Mouse (Mus musculus) lung, embryonic 15.5 days (tissue): ENCODE results near the gene Dcakd. TPM values are rescaled to one million over a fixed set of nuclear protein-coding genes. Genes with fewer than 3 reads are reported as not detected.

ENCODE experiments used
- ATAC-seq: fragments of 200-750 bp; cut with Nextera tagmentation; 2 replicates; pipeline ENCODE4 v1.8.0; 2017; ENCODE audit warnings: moderate number of reproducible peaks, borderline replicate concordance; ENCODE audit not compliant: low FRiP score, low TSS enrichment; ENCODE audit errors: extremely low read depth
- H3K27ac ChIP-seq: fragments of 300-500 bp; sonication (generic); 2 replicates; pipeline ENCODE4 v1.5.1; 2015; ENCODE audit warnings: moderate library complexity, mild to moderate bottlenecking, inconsistent platforms
- H3K27me3 ChIP-seq: fragments of 300-500 bp; sonication (generic); 2 replicates; pipeline ENCODE4 v1.6.1; 2015; ENCODE audit warnings: inconsistent platforms
- H3K36me3 ChIP-seq: fragments of 300-500 bp; sonication (generic); 2 replicates; pipeline ENCODE4 v1.6.1; 2015; ENCODE audit warnings: inconsistent platforms
- H3K4me1 ChIP-seq: fragments of 300-500 bp; sonication (generic); 2 replicates; pipeline ENCODE4 v1.6.1; 2015; ENCODE audit warnings: inconsistent platforms
- H3K4me2 ChIP-seq: fragments of 300-500 bp; sonication (generic); 2 replicates; pipeline ENCODE4 v1.6.1; 2015; ENCODE audit warnings: inconsistent platforms, mild to moderate bottlenecking, moderate library complexity
- H3K4me3 ChIP-seq: fragments of 300-500 bp; sonication (generic); 2 replicates; pipeline ENCODE4 v1.5.1; 2015; ENCODE audit warnings: mild to moderate bottlenecking, inconsistent platforms
- H3K9ac ChIP-seq: fragments of 300-500 bp; sonication (generic); 2 replicates; pipeline ENCODE4 v1.6.1; 2015; ENCODE audit warnings: inconsistent platforms
- H3K9me3 ChIP-seq: fragments of 300-500 bp; sonication (generic); 2 replicates; pipeline ENCODE4 v1.6.1; 2016; ENCODE audit warnings: inconsistent platforms
- WGBS: fragments of 180-500 bp; shearing (Covaris S2); methylation state at CpG from one replicate; pipeline ENCODE4 v1.1.7; 2015; 5-methylcytosine and 5-hydroxymethylcytosine counted together
- polyA plus RNA-seq: library from polyadenylated mRNA; unstranded; fragments of >200 nt; fragmentation: Nextera tagmentation; extraction: Ambion mirVana; gene quantifications from 2 replicates; pipeline ENCODE4 v1.2.1, GENCODE M21; 2015

Gene Dcakd
- 147 and 150 TPM in 2 replicates for polyA plus RNA-seq

- Histone ChIP-seq H3K9me3 (no peaks in the 10 kb centered on the region), H3K27ac (peak within 1 kb of the TSS; percentile 70), H3K4me1 (peaks cover 34% of the 10 kb centered on the region), H3K36me3 (peaks cover 6% of the 10 kb centered on the region; the same call in 1 of the 2 replicates), H3K4me2 (peak within 1 kb of the TSS; percentile 65), H3K27me3 (no peaks in the 10 kb centered on the region), H3K4me3 (peak within 1 kb of the TSS; percentile 94), H3K9ac (peak within 1 kb of the TSS; percentile 77)
- WGBS = under 1% methylated on average over 36 of the region's 36 CpGs
- ATAC-seq = peak; percentile 99
Measured at GRCm38 (mm10) chr11:103028176-103028891, at the start of gene Dcakd, which contains the start of gene Nmt1. Gene Dcakd (minus strand): TSS chr11:103028333. Gene Nmt1 (plus strand): TSS chr11:103028190.

GRCm38 (mm10) chr11:103076581-103076980 is 48.4 kb upstream of the Dcakd start:
- peaks cover 26% of the 10 kb centered on the region for H3K27me3 ChIP-seq
- no peak overlapping the region for H3K27ac ChIP-seq
- ATAC-seq = no peak
- H3K9me3 ChIP-seq = no peaks in the 10 kb centered on the region
- 79% methylated on average over 8 of the region's 8 CpGs for WGBS
- H3K4me2 ChIP-seq = no peak overlapping the region
- no peaks in the 10 kb centered on the region for H3K36me3 ChIP-seq
- H3K4me3 ChIP-seq = no peak overlapping the region
- no peak overlapping the region for H3K9ac ChIP-seq
- H3K4me1 ChIP-seq = peaks cover 23% of the 10 kb centered on the region

- no peak overlapping the region for H3K27ac ChIP-seq
- peaks cover 20% of the 10 kb centered on the region for H3K27me3 ChIP-seq
- no peak overlapping the region for H3K4me3 ChIP-seq
- no peak for ATAC-seq
- H3K4me2 ChIP-seq = no peak overlapping the region
- WGBS = 84% methylated on average over 7 of the region's 7 CpGs
- H3K9ac ChIP-seq = no peak overlapping the region
- peaks cover 23% of the 10 kb centered on the region for H3K4me1 ChIP-seq
- no peaks in the 10 kb centered on the region for H3K36me3 ChIP-seq
- no peaks in the 10 kb centered on the region for H3K9me3 ChIP-seq
Measured at GRCm38 (mm10) chr11:103076010-103076409, 47.9 kb upstream of the Dcakd start.

- 0 out of 2 replicates have a peak overlapping the region, but pooled peaks have one; percentile 19 for H3K27ac ChIP-seq
- H3K4me1 ChIP-seq = peaks cover 12% of the 10 kb centered on the region
- ATAC-seq = no peak
- no peak overlapping the region for H3K4me3 ChIP-seq
- no peak overlapping the region for H3K9ac ChIP-seq
- H3K27me3 ChIP-seq = peaks cover 9% of the 10 kb centered on the region
- H3K4me2 ChIP-seq = peak overlapping the region; percentile 26; the same call in 1 of the 2 replicates
- 13% methylated on average over 10 of the region's 10 CpGs for WGBS
- H3K9me3 ChIP-seq = no peaks in the 10 kb centered on the region
- no peaks in the 10 kb centered on the region for H3K36me3 ChIP-seq
Measured at GRCm38 (mm10) chr11:103074796-103075323, 46.7 kb upstream of the Dcakd start.

GRCm38 (mm10) chr11:103074121-103074650 is 46.1 kb upstream of the Dcakd start:
- Histone ChIP-seq H3K4me3 (no peak overlapping the region), H3K27ac (no peak overlapping the region), H3K4me2 (peak overlapping the region; percentile 26; the same call in 1 of the 2 replicates), H3K9me3 (no peaks in the 10 kb centered on the region), H3K4me1 (peaks cover 12% of the 10 kb centered on the region), H3K9ac (no peak overlapping the region), H3K36me3 (peaks cover 2% of the 10 kb centered on the region; the same call in 1 of the 2 replicates), H3K27me3 (peaks cover 2% of the 10 kb centered on the region)
- no peak for ATAC-seq
- WGBS = 53% methylated on average over 10 of the region's 10 CpGs

GRCm38 (mm10) chr11:103073671-103074070 is 45.5 kb upstream of the Dcakd start:
- Histone ChIP-seq H3K4me1 (peaks cover 12% of the 10 kb centered on the region), H3K27me3 (no peaks in the 10 kb centered on the region), H3K27ac (no peak overlapping the region), H3K4me3 (no peak overlapping the region), H3K9me3 (no peaks in the 10 kb centered on the region), H3K36me3 (peaks cover 7% of the 10 kb centered on the region), H3K4me2 (no peak overlapping the region), H3K9ac (no peak overlapping the region)
- WGBS = 82% methylated on average over 7 of the region's 7 CpGs
- ATAC-seq = no peak

- no peak overlapping the region for H3K4me3 ChIP-seq
- H3K4me2 ChIP-seq = no peak overlapping the region
- H3K9ac ChIP-seq = no peak overlapping the region
- H3K27me3 ChIP-seq = no peaks in the 10 kb centered on the region
- H3K4me1 ChIP-seq = peaks cover 28% of the 10 kb centered on the region
- H3K36me3 ChIP-seq = peaks cover 32% of the 10 kb centered on the region
- 92% methylated on average over 10 of the region's 10 CpGs for WGBS
- ATAC-seq = no peak
- no peaks in the 10 kb centered on the region for H3K9me3 ChIP-seq
- H3K27ac ChIP-seq = no peak overlapping the region
Measured at GRCm38 (mm10) chr11:103070322-103070880, 42.3 kb upstream of the Dcakd start.

GRCm38 (mm10) chr11:103069731-103070130 is 41.6 kb upstream of the Dcakd start:
- Histone ChIP-seq H3K36me3 (peaks cover 36% of the 10 kb centered on the region), H3K4me2 (no peak overlapping the region), H3K27ac (no peak overlapping the region), H3K27me3 (no peaks in the 10 kb centered on the region), H3K9me3 (no peaks in the 10 kb centered on the region), H3K4me3 (no peak overlapping the region), H3K4me1 (peaks cover 22% of the 10 kb centered on the region), H3K9ac (no peak overlapping the region)
- WGBS = 88% methylated on average over 2 of the region's 2 CpGs
- no peak for ATAC-seq

- peaks cover 45% of the 10 kb centered on the region for H3K36me3 ChIP-seq
- H3K27ac ChIP-seq = no peak overlapping the region
- no peak for ATAC-seq
- peaks cover 16% of the 10 kb centered on the region for H3K4me1 ChIP-seq
- H3K27me3 ChIP-seq = no peaks in the 10 kb centered on the region
- H3K4me2 ChIP-seq = no peak overlapping the region
- H3K4me3 ChIP-seq = no peak overlapping the region
- WGBS = 90% methylated on average over 11 of the region's 11 CpGs
- H3K9me3 ChIP-seq = no peaks in the 10 kb centered on the region
- H3K9ac ChIP-seq = no peak overlapping the region
Measured at GRCm38 (mm10) chr11:103068884-103069283, 40.8 kb upstream of the Dcakd start.

GRCm38 (mm10) chr11:103068272-103068671 is 40.1 kb upstream of the Dcakd start:
- no peaks in the 10 kb centered on the region for H3K9me3 ChIP-seq
- no peak overlapping the region for H3K4me3 ChIP-seq
- no peak overlapping the region for H3K9ac ChIP-seq
- no peaks in the 10 kb centered on the region for H3K27me3 ChIP-seq
- peaks cover 51% of the 10 kb centered on the region for H3K36me3 ChIP-seq
- H3K27ac ChIP-seq = peak overlapping the region; percentile 62
- H3K4me2 ChIP-seq = no peak overlapping the region
- H3K4me1 ChIP-seq = peaks cover 16% of the 10 kb centered on the region
- WGBS = 95% methylated on average over 4 of the region's 4 CpGs
- ATAC-seq = no peak

- 58% methylated on average over 8 of the region's 8 CpGs for WGBS
- H3K9me3 ChIP-seq = no peaks in the 10 kb centered on the region
- H3K9ac ChIP-seq = no peak overlapping the region
- no peak overlapping the region for H3K4me2 ChIP-seq
- H3K4me1 ChIP-seq = peaks cover 16% of the 10 kb centered on the region
- no peak overlapping the region for H3K4me3 ChIP-seq
- ATAC-seq = peak; percentile 56; the same call in 1 of the 2 replicates
- H3K27ac ChIP-seq = peak overlapping the region; percentile 78
- no peaks in the 10 kb centered on the region for H3K27me3 ChIP-seq
- H3K36me3 ChIP-seq = peaks cover 56% of the 10 kb centered on the region
Measured at GRCm38 (mm10) chr11:103067457-103068001, 39.4 kb upstream of the Dcakd start.

- 75% methylated on average over 6 of the region's 6 CpGs for WGBS
- Histone ChIP-seq H3K4me3 (no peak overlapping the region), H3K4me1 (peaks cover 16% of the 10 kb centered on the region), H3K27me3 (no peaks in the 10 kb centered on the region), H3K4me2 (no peak overlapping the region), H3K9ac (no peak overlapping the region), H3K27ac (peak overlapping the region; percentile 78), H3K36me3 (peaks cover 60% of the 10 kb centered on the region), H3K9me3 (no peaks in the 10 kb centered on the region)
- no peak for ATAC-seq
Measured at GRCm38 (mm10) chr11:103067051-103067361, 38.9 kb upstream of the Dcakd start.
